Mouse (Mus musculus): ENCODE measurements around the gene Blvrb. TPM values are rescaled to one million over a fixed set of nuclear protein-coding genes. Genes with fewer than 3 reads are reported as not detected.

Blvrb gene
- polyA plus RNA-seq, 1 experiment from 2014 or later, result 41.8 TPM

DNA sequence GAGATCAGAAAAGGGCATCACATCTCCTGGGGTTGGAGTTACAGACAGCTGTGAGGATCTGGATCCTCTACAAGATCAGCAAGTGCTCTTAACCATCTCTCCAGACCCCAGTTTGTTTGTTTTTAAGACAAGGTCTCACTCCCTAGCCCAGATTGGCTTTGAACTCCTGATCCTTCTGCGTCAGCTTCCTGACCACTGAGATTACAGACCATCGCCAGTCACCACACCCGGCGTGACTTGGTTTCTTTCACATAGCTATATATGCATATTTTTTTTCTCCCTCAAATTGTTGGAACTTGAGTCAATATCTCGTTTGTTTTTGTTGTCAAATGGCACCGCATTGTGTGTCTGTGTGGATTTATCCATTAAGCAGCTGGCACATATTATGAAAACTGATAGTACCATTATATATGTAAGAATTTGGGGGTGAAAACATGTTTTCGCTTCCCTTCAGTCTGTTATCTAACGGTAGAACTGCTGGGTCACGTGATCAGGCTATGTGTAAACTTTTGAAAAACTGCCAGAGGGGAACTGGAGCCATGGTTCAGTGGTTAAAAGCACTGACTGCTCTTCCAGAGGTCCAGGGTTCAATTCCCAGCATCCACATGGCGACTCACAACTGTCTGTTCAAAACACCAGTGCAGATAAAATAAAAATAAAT, 6.8 kb downstream of the Blvrb start:
- no peak for DNase-seq (ENCODE audit: low spot score)
- H3K27ac ChIP-seq, result no peak overlapping the region
- H3K4me3 ChIP-seq, result no peak overlapping the region
- 81% methylated on average over 10 of the region's 10 CpGs for WGBS
- no peaks in the 10 kb centered on the region for H3K4me1 ChIP-seq (replicated peaks)
- no peaks in the 10 kb centered on the region for H3K36me3 ChIP-seq
- H3K9me3 ChIP-seq, result 0 out of 2 replicates have a peak, but pooled peaks cover 3% of the 10 kb centered on the region
- H3K27me3 ChIP-seq (ENCODE audit: insufficient read depth, poor library complexity, severe bottlenecking), result no peaks in the 10 kb centered on the region

- Histone ChIP-seq H3K36me3 (no peaks in the 10 kb centered on the region), H3K4me1 (replicated peaks) (no peaks in the 10 kb centered on the region), H3K27ac (no peak overlapping the region), H3K9me3 (0 out of 2 replicates have a peak, but pooled peaks cover 3% of the 10 kb centered on the region), H3K27me3 (ENCODE audit: insufficient read depth, poor library complexity, severe bottlenecking) (no peaks in the 10 kb centered on the region), H3K4me3 (no peak overlapping the region)
- WGBS, result 84% methylated on average over 3 of the region's 3 CpGs
- DNase-seq (ENCODE audit: low spot score), result no peak
These were observed 7.5 kb downstream of the Blvrb start for GRCm38 (mm10) chr7:27455273-27455672.

DNA sequence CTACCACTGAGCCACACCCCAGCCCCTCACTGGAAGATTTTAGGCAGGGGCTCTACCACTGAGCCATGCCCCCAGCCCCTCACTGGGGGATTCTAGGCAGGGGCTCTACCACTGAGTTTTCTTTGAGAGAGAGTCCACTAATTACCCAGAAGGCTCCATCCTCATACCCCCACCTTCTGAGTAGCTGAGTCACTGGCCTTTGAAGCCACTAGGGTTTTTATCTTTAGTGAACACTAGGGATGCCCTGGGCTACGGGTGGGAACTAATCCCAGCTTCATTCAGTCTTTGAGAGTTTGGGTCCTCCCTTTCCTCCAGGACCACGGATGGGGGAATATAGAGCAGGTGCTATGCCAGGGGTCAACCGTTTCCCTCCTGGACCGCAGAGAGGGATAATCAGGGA, 10.8 kb downstream of the Blvrb start:
- no peaks in the 10 kb centered on the region for H3K27me3 ChIP-seq (ENCODE audit: insufficient read depth, poor library complexity, severe bottlenecking)
- no peak overlapping the region for H3K27ac ChIP-seq
- H3K9me3 ChIP-seq, result 0 out of 2 replicates have a peak, but pooled peaks cover 3% of the 10 kb centered on the region
- no peak for DNase-seq (ENCODE audit: low spot score)
- no peak overlapping the region for H3K4me3 ChIP-seq
- WGBS, result 84% methylated on average over 4 of the region's 4 CpGs
- H3K36me3 ChIP-seq, result no peaks in the 10 kb centered on the region
- H3K4me1 ChIP-seq (replicated peaks), result no peaks in the 10 kb centered on the region

DNA sequence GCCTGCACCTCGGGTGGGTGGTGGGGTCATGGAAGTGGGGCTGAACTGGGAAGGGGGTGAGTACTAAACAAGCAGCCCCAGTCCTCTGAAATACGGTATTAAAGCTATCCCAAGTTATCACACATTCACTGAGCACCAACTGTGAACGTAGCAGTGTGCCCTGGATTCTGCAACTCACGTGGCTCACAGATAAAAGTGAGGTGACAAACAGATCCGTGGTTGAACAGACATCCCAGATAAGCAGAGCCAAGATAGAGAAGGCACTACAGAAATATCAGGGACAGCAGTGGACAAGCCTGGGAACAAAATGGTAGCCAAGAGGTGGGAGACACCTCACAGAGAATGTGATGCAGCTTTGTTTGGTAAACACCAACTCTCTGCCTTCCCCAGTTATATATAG, 11.9 kb downstream of the Blvrb start:
- 87% methylated on average over 5 of the region's 5 CpGs for whole genome bisulfite sequencing

DNA sequence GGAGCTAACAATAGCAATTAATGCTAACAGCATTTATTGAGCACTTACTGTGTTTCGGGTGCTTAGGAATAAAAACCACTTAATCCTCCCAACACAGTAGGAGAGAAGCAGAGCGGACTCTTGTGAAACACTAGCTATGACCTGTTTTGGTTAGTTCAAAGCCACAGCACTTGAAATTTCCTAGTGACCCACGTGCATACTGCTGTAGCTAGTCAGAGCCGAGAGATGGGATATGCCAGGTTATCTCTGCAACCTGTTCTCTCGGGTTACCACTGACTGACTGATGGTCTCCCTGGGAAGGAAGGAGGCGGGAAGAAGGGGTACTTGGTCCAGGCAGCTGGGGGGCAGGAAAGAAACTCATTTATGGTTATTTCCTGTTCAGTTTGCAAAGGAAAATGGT, 12.7 kb downstream of the Blvrb start:
- Histone ChIP-seq H3K4me3 (no peak overlapping the region), H3K36me3 (no peaks in the 10 kb centered on the region)
- DNase-seq (ENCODE audit: low spot score), result no peak

More for the DNA sequence above, 11.9 kb downstream of the Blvrb start:
- no peaks in the 10 kb centered on the region for H3K36me3 ChIP-seq
- no peak overlapping the region for H3K4me3 ChIP-seq
- no peak overlapping the region for H3K27ac ChIP-seq
- H3K27me3 ChIP-seq (ENCODE audit: insufficient read depth, poor library complexity, severe bottlenecking), result no peaks in the 10 kb centered on the region
- DNase-seq (ENCODE audit: low spot score), result no peak
- H3K9me3 ChIP-seq, result 0 out of 2 replicates have a peak, but pooled peaks cover 3% of the 10 kb centered on the region
- H3K4me1 ChIP-seq (replicated peaks), result no peaks in the 10 kb centered on the region

DNA sequence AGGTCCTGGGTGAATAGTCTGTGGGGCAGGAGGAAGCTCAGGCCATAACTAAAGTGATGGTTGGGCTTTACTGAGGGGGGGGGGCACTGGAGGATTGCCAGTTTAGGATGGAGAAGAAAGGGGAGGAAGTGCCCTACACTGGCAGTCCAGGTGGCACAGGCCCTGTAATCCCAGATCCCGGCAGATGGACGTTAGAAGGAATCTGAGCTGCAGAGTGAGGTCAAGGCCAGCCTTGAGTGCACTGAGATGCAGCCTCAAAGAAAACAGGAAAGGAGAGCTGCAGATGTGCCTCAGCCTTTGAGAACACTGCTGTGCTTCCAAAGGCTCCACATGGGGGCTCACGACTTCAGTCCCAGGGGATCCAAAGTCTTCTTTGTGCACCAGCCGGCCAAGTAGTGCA, 19.9 kb downstream of the Blvrb start:
- Histone ChIP-seq H3K4me1 (replicated peaks) (peaks cover 9% of the 10 kb centered on the region), H3K4me3 (no peak overlapping the region), H3K27me3 (ENCODE audit: insufficient read depth, poor library complexity, severe bottlenecking) (no peaks in the 10 kb centered on the region), H3K27ac (no peak overlapping the region), H3K9me3 (no peaks in the 10 kb centered on the region), H3K36me3 (no peaks in the 10 kb centered on the region)
- DNase-seq (ENCODE audit: low spot score), result peak; percentile 13
- WGBS, result 46% methylated on average over 4 of the region's 4 CpGs

More for the DNA sequence above, 12.7 kb downstream of the Blvrb start:
- Histone ChIP-seq H3K27ac (no peak overlapping the region), H3K27me3 (ENCODE audit: insufficient read depth, poor library complexity, severe bottlenecking) (no peaks in the 10 kb centered on the region), H3K4me1 (replicated peaks) (no peaks in the 10 kb centered on the region), H3K9me3 (0 out of 2 replicates have a peak, but pooled peaks cover 3% of the 10 kb centered on the region)
- 84% methylated on average over 6 of the region's 6 CpGs for WGBS

DNA sequence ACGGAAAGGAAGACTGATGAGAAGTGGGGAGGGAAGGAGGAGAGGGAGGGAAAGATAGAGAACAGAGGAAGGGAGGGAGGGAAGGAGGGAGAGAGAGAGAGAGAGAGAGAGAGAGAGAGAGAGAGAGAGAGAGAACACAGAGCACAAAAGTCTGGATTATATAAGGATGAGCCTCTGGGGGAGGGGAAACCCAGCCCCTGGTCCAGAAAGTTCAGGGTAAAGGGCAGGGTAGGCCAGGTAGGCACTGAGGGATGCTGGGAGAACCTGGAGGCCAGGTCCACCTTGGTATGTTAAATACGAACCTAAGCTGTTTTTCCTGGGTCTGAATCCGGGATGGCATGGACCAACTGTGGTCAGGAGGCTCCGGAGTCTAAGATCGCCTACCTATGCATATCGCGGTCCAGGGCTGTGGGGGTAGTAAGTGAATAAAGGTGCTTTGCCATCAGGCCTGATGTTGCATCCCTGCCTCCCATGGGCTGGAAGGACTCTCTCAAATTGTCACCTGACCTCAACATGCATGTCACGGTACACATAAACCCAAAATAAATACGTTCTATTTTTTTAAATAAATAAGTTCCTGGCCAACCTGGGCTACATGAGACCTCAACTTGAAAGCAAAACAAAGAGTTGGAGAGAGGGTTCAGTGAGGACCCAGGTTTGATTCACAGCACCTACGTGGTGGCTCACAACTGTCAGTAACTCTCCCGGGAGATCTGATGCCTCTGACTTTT, 23.8 kb downstream of the Blvrb start:
- Histone ChIP-seq H3K27ac (no peak overlapping the region), H3K27me3 (ENCODE audit: insufficient read depth, poor library complexity, severe bottlenecking) (no peaks in the 10 kb centered on the region), H3K4me3 (no peak overlapping the region), H3K36me3 (peaks cover 6% of the 10 kb centered on the region), H3K9me3 (no peaks in the 10 kb centered on the region), H3K4me1 (replicated peaks) (peaks cover 18% of the 10 kb centered on the region)
- DNase-seq (ENCODE audit: low spot score), result no peak
- 90% methylated on average over 11 of the region's 11 CpGs for WGBS

- no peaks in the 10 kb centered on the region for H3K9me3 ChIP-seq
- no peaks in the 10 kb centered on the region for H3K27me3 ChIP-seq (ENCODE audit: insufficient read depth, poor library complexity, severe bottlenecking)
- peaks cover 15% of the 10 kb centered on the region for H3K4me1 ChIP-seq (replicated peaks)
- DNase-seq (ENCODE audit: low spot score), result no peak
- H3K36me3 ChIP-seq, result peaks cover 17% of the 10 kb centered on the region
- H3K4me3 ChIP-seq, result peak overlapping the region; percentile 80
- WGBS, result 49% methylated on average over 7 of the region's 7 CpGs
- peak overlapping the region; percentile 91 for H3K27ac ChIP-seq
These were observed 24.8 kb downstream of the Blvrb start for GRCm38 (mm10) chr7:27472596-27472995.

DNA sequence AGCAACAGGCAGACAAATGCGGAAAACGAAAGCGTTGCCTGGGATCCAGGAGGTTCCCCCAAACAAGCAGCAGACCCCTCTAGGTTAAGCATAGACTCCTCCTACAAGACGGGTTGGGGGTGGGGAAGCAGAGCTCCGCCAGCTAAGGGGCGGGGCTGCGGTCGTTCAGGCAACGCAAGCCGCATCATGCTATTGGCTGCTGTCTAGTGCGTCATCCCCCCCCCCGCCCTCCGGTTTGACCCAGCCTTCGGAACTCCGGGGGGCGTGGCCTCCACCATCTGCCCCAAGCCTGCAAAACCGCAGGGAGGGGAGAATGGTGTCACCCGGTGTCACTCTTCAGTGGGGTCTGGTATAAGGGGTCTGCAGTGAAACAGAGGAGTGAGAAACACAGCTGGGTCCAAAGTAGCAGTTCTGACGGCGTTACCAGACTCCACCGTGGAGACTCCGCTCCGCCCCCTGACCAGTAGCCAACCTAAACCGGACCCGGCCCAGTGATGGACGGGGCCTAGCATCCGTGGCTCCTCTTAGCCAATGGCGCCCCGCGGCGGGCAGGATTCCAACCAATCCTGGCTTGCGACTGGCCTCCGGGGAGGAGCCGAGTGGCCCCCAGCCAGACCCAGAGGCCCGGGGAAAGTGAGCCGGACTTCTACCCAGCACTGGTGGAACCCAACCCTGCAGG, 25.5 kb downstream of the Blvrb start, which contains the start of gene Sertad3:
Sertad3 (plus strand) TSS at position 613 of the 679 bp plus-strand sequence.
- Histone ChIP-seq H3K27ac (peak within 1 kb of the TSS; percentile 91), H3K36me3 (peaks cover 22% of the 10 kb centered on the region), H3K9me3 (no peaks in the 10 kb centered on the region), H3K4me1 (replicated peaks) (peaks cover 13% of the 10 kb centered on the region), H3K4me3 (peak within 1 kb of the TSS; percentile 80), H3K27me3 (ENCODE audit: insufficient read depth, poor library complexity, severe bottlenecking) (no peaks in the 10 kb centered on the region)
- under 1% methylated on average over 36 of the region's 36 CpGs for WGBS
- peak; percentile 99 for DNase-seq (ENCODE audit: low spot score)

GRCm38 (mm10) chr7:27473835-27474489, 26.2 kb downstream of the Blvrb start:
- Histone ChIP-seq H3K4me1 (replicated peaks) (peaks cover 13% of the 10 kb centered on the region), H3K27me3 (ENCODE audit: insufficient read depth, poor library complexity, severe bottlenecking) (no peaks in the 10 kb centered on the region), H3K4me3 (peak overlapping the region; percentile 80), H3K27ac (peak overlapping the region; percentile 91), H3K9me3 (no peaks in the 10 kb centered on the region), H3K36me3 (peaks cover 24% of the 10 kb centered on the region)
- under 1% methylated on average over 34 of the region's 34 CpGs for WGBS
- no peak for DNase-seq (ENCODE audit: low spot score)

DNA sequence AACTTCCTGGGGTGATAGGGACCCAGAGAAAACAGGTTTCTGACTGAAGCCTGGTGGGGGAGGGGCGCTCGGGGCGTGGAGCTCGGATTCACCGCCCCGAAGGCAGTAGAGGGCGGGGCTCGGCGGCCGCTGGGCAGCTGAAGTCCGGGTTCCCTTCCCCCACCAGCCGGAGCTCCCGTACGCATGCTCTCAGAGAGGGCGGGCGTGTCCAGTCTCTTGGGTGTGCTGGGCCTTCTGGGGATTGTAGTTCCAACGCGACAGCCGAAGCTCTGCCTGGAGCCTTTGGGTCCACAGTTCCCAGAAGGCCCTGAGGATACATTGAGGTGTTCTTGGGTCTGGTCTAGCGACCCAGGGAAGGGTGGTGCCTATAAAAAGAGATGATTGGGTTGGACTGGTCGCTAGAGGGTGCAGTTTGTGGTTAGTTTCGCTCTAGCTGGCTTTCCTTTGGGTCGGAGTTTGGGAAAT, 26.7 kb downstream of the Blvrb start:
- H3K4me3 ChIP-seq, result peak overlapping the region; percentile 80
- peaks cover 13% of the 10 kb centered on the region for H3K4me1 ChIP-seq (replicated peaks)
- H3K36me3 ChIP-seq, result peaks cover 24% of the 10 kb centered on the region
- peak; percentile 97 for DNase-seq (ENCODE audit: low spot score)
- no peaks in the 10 kb centered on the region for H3K9me3 ChIP-seq
- WGBS, result under 1% methylated on average over 23 of the region's 23 CpGs
- H3K27ac ChIP-seq, result peak overlapping the region; percentile 91
- no peaks in the 10 kb centered on the region for H3K27me3 ChIP-seq (ENCODE audit: insufficient read depth, poor library complexity, severe bottlenecking)

DNA sequence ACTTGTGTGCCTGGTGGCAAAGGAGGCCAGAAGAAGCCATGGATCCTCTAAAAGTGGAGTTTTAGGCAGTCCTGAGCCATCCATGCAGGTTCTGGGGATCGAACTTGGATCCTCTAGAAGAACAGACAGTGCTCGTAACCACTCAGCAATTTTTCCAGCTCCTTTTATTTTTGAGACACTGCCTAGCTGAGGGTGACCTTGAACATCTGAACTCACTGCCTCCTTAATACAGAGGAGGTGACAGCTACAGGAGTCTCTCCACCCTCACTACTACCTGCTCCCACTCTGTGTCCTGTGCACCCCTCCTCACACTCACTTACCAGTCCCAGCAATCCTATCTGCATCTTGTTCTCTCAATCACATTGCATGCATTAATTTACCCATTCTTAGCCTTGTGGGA, 27.8 kb downstream of the Blvrb start:
- WGBS, result 93% methylated on average over 2 of the region's 2 CpGs
- no peak overlapping the region for H3K4me3 ChIP-seq
- no peak overlapping the region for H3K27ac ChIP-seq
- no peak for DNase-seq (ENCODE audit: low spot score)
- peaks cover 13% of the 10 kb centered on the region for H3K4me1 ChIP-seq (replicated peaks)
- H3K27me3 ChIP-seq (ENCODE audit: insufficient read depth, poor library complexity, severe bottlenecking), result no peaks in the 10 kb centered on the region
- no peaks in the 10 kb centered on the region for H3K9me3 ChIP-seq
- peaks cover 24% of the 10 kb centered on the region for H3K36me3 ChIP-seq

All from hindbrain, embryonic 10.5 days (tissue).